Mouse (Mus musculus): ENCODE measurements around the gene Ifitm5. TPM values are rescaled to one million over a fixed set of nuclear protein-coding genes. Genes with fewer than 3 reads are reported as not detected.
A peak's percentile ranks its signal among the peaks of the same experiment; 100 is the strongest.

Ifitm5 gene
- polyA plus RNA-seq, 1 experiment from 2014 or later = 4.0 TPM

GRCm38 (mm10) chr7:140959181-140959901 is 9.2 kb upstream of the Ifitm5 start:
- Histone ChIP-seq H3K36me3 (no peaks in the 10 kb centered on the region), H3K27ac (no peak overlapping the region), H3K4me1 (peaks cover 21% of the 10 kb centered on the region), H3K4me3 (no peak overlapping the region), H3K27me3 (no peaks in the 10 kb centered on the region), H3K4me2 (no peak overlapping the region), H3K9me3 (no peaks in the 10 kb centered on the region), H3K9ac (no peak overlapping the region)
- ATAC-seq (ENCODE audit: borderline replicate concordance, extremely low read depth, low FRiP score, low TSS enrichment) = no peak
- 16% methylated on average over 9 of the region's 9 CpGs for WGBS

GRCm38 (mm10) chr7:140956556-140956869 is 6.4 kb upstream of the Ifitm5 start:
- Histone ChIP-seq H3K4me3 (no peak overlapping the region), H3K36me3 (no peaks in the 10 kb centered on the region; the same call in 1 of the 2 replicates), H3K9me3 (no peaks in the 10 kb centered on the region), H3K4me2 (peak overlapping the region; percentile 26), H3K9ac (no peak overlapping the region), H3K27ac (peak overlapping the region; percentile 98), H3K4me1 (peaks cover 43% of the 10 kb centered on the region), H3K27me3 (no peaks in the 10 kb centered on the region)
- 0 out of 2 replicates have a peak, but pooled peaks have one; percentile 3 for ATAC-seq (ENCODE audit: borderline replicate concordance, extremely low read depth, low FRiP score, low TSS enrichment)
- WGBS = 36% methylated on average over 6 of the region's 6 CpGs

- ATAC-seq (ENCODE audit: borderline replicate concordance, extremely low read depth, low FRiP score, low TSS enrichment) = peak; percentile 91
- peaks cover 49% of the 10 kb centered on the region for H3K4me1 ChIP-seq
Measured at GRCm38 (mm10) chr7:140955758-140956555, 5.9 kb upstream of the Ifitm5 start, which contains the start of the genes Gm45717 and Ifitm2. TSS of gene Gm45717 (minus strand) at chr7:140955937. TSS of gene Ifitm2 (minus strand) at chr7:140955987.

GRCm38 (mm10) chr7:140955342-140955741 is 5.3 kb upstream of the Ifitm5 start:
- H3K4me1 ChIP-seq = peaks cover 55% of the 10 kb centered on the region
- peaks cover under 1% of the 10 kb centered on the region; the same call in 1 of the 2 replicates for H3K36me3 ChIP-seq
- no peaks in the 10 kb centered on the region for H3K27me3 ChIP-seq
- H3K4me3 ChIP-seq = peak overlapping the region; percentile 62
- peak overlapping the region; percentile 81 for H3K4me2 ChIP-seq
- no peaks in the 10 kb centered on the region for H3K9me3 ChIP-seq
- under 1% methylated on average over 17 of the region's 17 CpGs for WGBS
- H3K27ac ChIP-seq = peak overlapping the region; percentile 98
- peak; percentile 16; the same call in 1 of the 2 replicates for ATAC-seq (ENCODE audit: borderline replicate concordance, extremely low read depth, low FRiP score, low TSS enrichment)
- peak overlapping the region; percentile 72 for H3K9ac ChIP-seq

More at GRCm38 (mm10) chr7:140955758-140956555, 5.9 kb upstream of the Ifitm5 start, which contains the start of the genes Gm45717 and Ifitm2:
- peak within 1 kb of the TSS; percentile 81 for H3K4me2 ChIP-seq
- 6% methylated on average over 11 of the region's 11 CpGs for WGBS
- peak within 1 kb of the TSS; percentile 62 for H3K4me3 ChIP-seq
- H3K27me3 ChIP-seq = no peaks in the 10 kb centered on the region
- peak within 1 kb of the TSS; percentile 72 for H3K9ac ChIP-seq
- H3K9me3 ChIP-seq = no peaks in the 10 kb centered on the region
- peak within 1 kb of the TSS; percentile 98 for H3K27ac ChIP-seq
- no peaks in the 10 kb centered on the region; the same call in 1 of the 2 replicates for H3K36me3 ChIP-seq

- no peaks in the 10 kb centered on the region for H3K9me3 ChIP-seq
Measured at GRCm38 (mm10) chr7:140954733-140955071, 4.6 kb upstream of the Ifitm5 start.

GRCm38 (mm10) chr7:140953800-140954732 is 4.0 kb upstream of the Ifitm5 start:
- 38% methylated on average over 15 of the region's 15 CpGs for WGBS
- Histone ChIP-seq H3K27ac (peak overlapping the region; percentile 37; the same call in 1 of the 2 replicates), H3K27me3 (no peaks in the 10 kb centered on the region), H3K9me3 (no peaks in the 10 kb centered on the region), H3K4me3 (peak overlapping the region; percentile 62), H3K9ac (peak overlapping the region; percentile 72), H3K4me2 (peak overlapping the region; percentile 81), H3K4me1 (peaks cover 53% of the 10 kb centered on the region), H3K36me3 (peaks cover 13% of the 10 kb centered on the region)
- ATAC-seq (ENCODE audit: borderline replicate concordance, extremely low read depth, low FRiP score, low TSS enrichment) = no peak

More at GRCm38 (mm10) chr7:140954733-140955071, 4.6 kb upstream of the Ifitm5 start:
- no peak for ATAC-seq (ENCODE audit: borderline replicate concordance, extremely low read depth, low FRiP score, low TSS enrichment)
- Histone ChIP-seq H3K27me3 (no peaks in the 10 kb centered on the region), H3K4me3 (peak overlapping the region; percentile 62), H3K9ac (peak overlapping the region; percentile 72), H3K4me2 (peak overlapping the region; percentile 81), H3K36me3 (peaks cover 7% of the 10 kb centered on the region), H3K27ac (peak overlapping the region; percentile 37; the same call in 1 of the 2 replicates), H3K4me1 (peaks cover 57% of the 10 kb centered on the region)
- 4% methylated on average over 9 of the region's 9 CpGs for WGBS

GRCm38 (mm10) chr7:140953133-140953532 is 3.0 kb upstream of the Ifitm5 start:
- Histone ChIP-seq H3K9me3 (no peaks in the 10 kb centered on the region), H3K27ac (no peak overlapping the region), H3K4me1 (peaks cover 52% of the 10 kb centered on the region), H3K9ac (no peak overlapping the region), H3K4me2 (peak overlapping the region; percentile 81), H3K27me3 (no peaks in the 10 kb centered on the region), H3K4me3 (no peak overlapping the region), H3K36me3 (peaks cover 22% of the 10 kb centered on the region)
- WGBS = 59% methylated on average over 11 of the region's 11 CpGs
- ATAC-seq (ENCODE audit: borderline replicate concordance, extremely low read depth, low FRiP score, low TSS enrichment) = no peak

- no peak overlapping the region for H3K9ac ChIP-seq
- no peak for ATAC-seq (ENCODE audit: borderline replicate concordance, extremely low read depth, low FRiP score, low TSS enrichment)
- peak overlapping the region; percentile 81; the same call in 1 of the 2 replicates for H3K4me2 ChIP-seq
- H3K9me3 ChIP-seq = no peaks in the 10 kb centered on the region
- H3K27me3 ChIP-seq = no peaks in the 10 kb centered on the region
- no peak overlapping the region for H3K27ac ChIP-seq
- 65% methylated on average over 7 of the region's 7 CpGs for WGBS
- H3K4me3 ChIP-seq = no peak overlapping the region
- H3K36me3 ChIP-seq = peaks cover 28% of the 10 kb centered on the region
- H3K4me1 ChIP-seq = peaks cover 52% of the 10 kb centered on the region
Measured at GRCm38 (mm10) chr7:140952441-140952840, 2.4 kb upstream of the Ifitm5 start.

- H3K4me3 ChIP-seq = no peak overlapping the region
- H3K9me3 ChIP-seq = no peaks in the 10 kb centered on the region
- H3K27ac ChIP-seq = peak overlapping the region; percentile 62; the same call in 1 of the 2 replicates
- H3K4me1 ChIP-seq = peaks cover 49% of the 10 kb centered on the region
- no peak overlapping the region for H3K4me2 ChIP-seq
- no peak for ATAC-seq (ENCODE audit: borderline replicate concordance, extremely low read depth, low FRiP score, low TSS enrichment)
- 68% methylated on average over 6 of the region's 6 CpGs for WGBS
- no peaks in the 10 kb centered on the region for H3K27me3 ChIP-seq
- H3K9ac ChIP-seq = no peak overlapping the region
- H3K36me3 ChIP-seq = peaks cover 32% of the 10 kb centered on the region
Measured at GRCm38 (mm10) chr7:140951765-140952164, 1.7 kb upstream of the Ifitm5 start.

GRCm38 (mm10) chr7:140951051-140951450 is 960 bp upstream of the Ifitm5 start:
- Histone ChIP-seq H3K4me2 (0 out of 2 replicates have a peak overlapping the region, but pooled peaks have one; percentile 12), H3K9me3 (no peaks in the 10 kb centered on the region), H3K4me3 (no peak overlapping the region), H3K4me1 (peaks cover 42% of the 10 kb centered on the region), H3K27me3 (no peaks in the 10 kb centered on the region), H3K36me3 (peaks cover 40% of the 10 kb centered on the region), H3K27ac (peak overlapping the region; percentile 62), H3K9ac (no peak overlapping the region)
- no peak for ATAC-seq (ENCODE audit: borderline replicate concordance, extremely low read depth, low FRiP score, low TSS enrichment)
- 39% methylated on average over 8 of the region's 8 CpGs for WGBS

- Histone ChIP-seq H3K27me3 (no peaks in the 10 kb centered on the region), H3K4me1 (peaks cover 35% of the 10 kb centered on the region), H3K4me3 (no peak overlapping the region), H3K9ac (no peak overlapping the region), H3K9me3 (no peaks in the 10 kb centered on the region), H3K36me3 (peaks cover 43% of the 10 kb centered on the region), H3K4me2 (no peak overlapping the region), H3K27ac (no peak overlapping the region)
- WGBS = 81% methylated on average over 6 of the region's 6 CpGs
- ATAC-seq (ENCODE audit: borderline replicate concordance, extremely low read depth, low FRiP score, low TSS enrichment) = no peak
Measured at GRCm38 (mm10) chr7:140949255-140949654, 836 bp downstream of the Ifitm5 start.

Measured in lung, embryonic 15.5 days (tissue).